Mouse (Mus musculus) v-Abl transformed pro-B cells (cell line): ENCODE results near the gene Sept5.

Experiments
- in situ Hi-C, 2 experiments: fragments of 400-800 bp; cut with MboI; formaldehyde crosslinking; loops; one replicate each; pipeline ENCODE4 v1.15.1; 2025; ENCODE audit not compliant: unreplicated experiment in 2 of 2

Sept5 gene

GRCm38 (mm10) chr16:18629390-18630231 lies at the start of gene Sept5:
Sept5 (minus strand) TSS chr16:18629954.
- in situ Hi-C loops: no loop called here

GRCm38 (mm10) chr16:18679112-18679511 lies 49.4 kb upstream of the Sept5 start:
- in situ Hi-C loops: loop anchor here (25.0 kb wide), 3 partner anchors 308 to 458 kb away; no protein-coding TSS in a partner anchor

GRCm38 (mm10) chr16:18677746-18678679 lies 48.3 kb upstream of the Sept5 start:
- in situ Hi-C loops: loop anchor here (25.0 kb wide), 3 partner anchors 309 to 459 kb away; no protein-coding TSS in a partner anchor

GRCm38 (mm10) chr16:18673005-18673404 lies 43.3 kb upstream of the Sept5 start:
- in situ Hi-C loops: no loop called here

GRCm38 (mm10) chr16:18672027-18672426 lies 42.3 kb upstream of the Sept5 start:
- in situ Hi-C loops: no loop called here

GRCm38 (mm10) chr16:18669914-18670313 lies 40.2 kb upstream of the Sept5 start:
- in situ Hi-C loops: no loop called here

- in situ Hi-C loops: no loop called here
These were observed 28.8 kb upstream of the Sept5 start for GRCm38 (mm10) chr16:18658597-18658996.

GRCm38 (mm10) chr16:18655372-18656098 lies 25.8 kb upstream of the Sept5 start:
- in situ Hi-C loops: no loop called here

GRCm38 (mm10) chr16:18653290-18654160 lies 23.8 kb upstream of the Sept5 start:
- in situ Hi-C loops: no loop called here

GRCm38 (mm10) chr16:18649126-18649525 lies 19.4 kb upstream of the Sept5 start:
- in situ Hi-C loops: no loop called here

GRCm38 (mm10) chr16:18645329-18645728 lies 15.6 kb upstream of the Sept5 start:
- in situ Hi-C loops: no loop called here

GRCm38 (mm10) chr16:18644485-18644884 lies 14.7 kb upstream of the Sept5 start:
- in situ Hi-C loops: no loop called here

GRCm38 (mm10) chr16:18643406-18643998 lies 13.7 kb upstream of the Sept5 start:
- in situ Hi-C loops: no loop called here

GRCm38 (mm10) chr16:18642897-18643296 lies 13.1 kb upstream of the Sept5 start:
- in situ Hi-C loops: no loop called here

- in situ Hi-C loops: no loop called here
These were observed 12.5 kb upstream of the Sept5 start for GRCm38 (mm10) chr16:18642291-18642690.

- in situ Hi-C loops: no loop called here
These were observed 9.7 kb upstream of the Sept5 start for GRCm38 (mm10) chr16:18639382-18639929.

GRCm38 (mm10) chr16:18638396-18638795 lies 8.6 kb upstream of the Sept5 start:
- in situ Hi-C loops: no loop called here

GRCm38 (mm10) chr16:18636804-18637203 lies 7.0 kb upstream of the Sept5 start:
- in situ Hi-C loops: no loop called here

- in situ Hi-C loops: no loop called here
These were observed 6.6 kb upstream of the Sept5 start for GRCm38 (mm10) chr16:18636401-18636800.
